Mouse (Mus musculus) layer of hippocampus, adult 2 months (tissue): ENCODE measurements around the gene Sh3bp2. TPM values are rescaled to one million over a fixed set of nuclear protein-coding genes. Genes with fewer than 3 reads are reported as not detected.

Experiments used
- DNase-seq, 2 experiments: peaks; one replicate each; pipeline ENCODE4 v3.0.0; 2022; ENCODE audit warnings: low spot score in 2 of 2
- H3K27ac ChIP-seq: fragments of 200-600 bp; 2 replicates; pipeline ENCODE4 v1.8.1; 2022
- H3K4me3 ChIP-seq: fragments of 200-600 bp; 2 replicates; pipeline ENCODE4 v1.8.1; 2022; ENCODE audit warnings: mild to moderate bottlenecking
- CTCF ChIP-seq: fragments of 200-600 bp; conservative IDR thresholded peaks from 2 replicates; pipeline ENCODE4 v1.8.1; 2022; ENCODE audit warnings: antibody characterized with exemption, mild to moderate bottlenecking, moderate library complexity
- long read RNA-seq, 2 experiments: library from polyadenylated mRNA; stranded (forward); transcript quantifications; one replicate each; pipeline ENCODE4 v2.0.0; 2021; ENCODE audit warnings: borderline mapping rate in 2 of 2
- total RNA-seq, 2 experiments: library from RNA; stranded (reverse); gene quantifications; 2 replicates each; pipeline ENCODE4 v1.2.3; 2021

Gene Sh3bp2
- 1 to 10 TPM; 3.3 to 6.6 TPM for total RNA-seq
- long read RNA-seq, experiment 1, partial matches to known transcripts: 0 of 1 reads
- long read RNA-seq, experiment 1, other reads (novel, unspliced or antisense): 0 of 1 reads
- long read RNA-seq, experiment 2, partial matches to known transcripts: 1 of 2 reads
- long read RNA-seq, experiment 2, other reads (novel, unspliced or antisense): 1 of 2 reads

DNA sequence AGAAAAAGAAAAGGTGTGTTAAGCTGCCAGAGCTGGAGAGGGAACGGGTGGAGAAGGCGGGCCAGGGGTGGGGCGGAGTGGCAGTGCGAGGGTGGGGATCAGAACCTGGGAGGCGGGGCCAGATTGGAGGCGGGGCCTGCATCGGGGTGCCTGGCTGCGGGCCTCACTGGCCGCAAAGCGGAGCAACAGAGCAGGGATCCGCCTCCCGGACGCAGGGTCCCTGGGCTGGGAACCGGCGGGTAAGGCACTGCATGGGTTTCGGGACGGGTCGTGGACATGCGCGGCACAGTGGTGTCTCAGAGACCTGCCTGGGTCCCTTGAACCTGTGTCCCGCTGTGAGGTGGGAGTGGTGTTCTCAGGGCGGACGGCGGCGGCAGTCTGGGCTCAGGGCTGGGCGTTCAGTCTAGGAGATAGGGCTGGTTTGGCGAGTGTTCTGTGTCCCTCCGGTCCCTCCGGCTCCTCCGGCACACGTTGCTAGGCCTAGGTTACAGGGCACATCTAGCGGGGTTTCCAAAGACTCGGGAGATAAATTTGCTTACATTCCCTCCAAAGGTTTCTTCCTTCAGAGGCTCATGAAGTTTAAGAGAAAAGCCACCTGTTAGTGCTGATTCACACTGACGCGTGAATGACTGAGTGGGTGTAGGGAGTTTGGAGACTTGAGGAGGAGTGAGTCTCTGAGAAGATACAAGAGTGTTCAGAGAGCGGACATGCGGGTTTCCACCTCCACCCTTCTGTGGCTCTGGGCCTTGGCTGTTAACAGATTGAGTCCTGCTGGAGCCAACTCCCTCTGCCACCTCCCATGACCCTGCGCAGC is at the start of gene Sh3bp2:
Gene Sh3bp2, plus strand, starts transcription at position 176 of the 814 bp plus-strand sequence.
- TF ChIP-seq CTCF: peak; percentile 43
- DNase-seq: peak; percentile 85 to 87
- peak within 1 kb of the TSS; percentile 60 for H3K27ac ChIP-seq
- peak within 1 kb of the TSS; percentile 63 for H3K4me3 ChIP-seq

DNA sequence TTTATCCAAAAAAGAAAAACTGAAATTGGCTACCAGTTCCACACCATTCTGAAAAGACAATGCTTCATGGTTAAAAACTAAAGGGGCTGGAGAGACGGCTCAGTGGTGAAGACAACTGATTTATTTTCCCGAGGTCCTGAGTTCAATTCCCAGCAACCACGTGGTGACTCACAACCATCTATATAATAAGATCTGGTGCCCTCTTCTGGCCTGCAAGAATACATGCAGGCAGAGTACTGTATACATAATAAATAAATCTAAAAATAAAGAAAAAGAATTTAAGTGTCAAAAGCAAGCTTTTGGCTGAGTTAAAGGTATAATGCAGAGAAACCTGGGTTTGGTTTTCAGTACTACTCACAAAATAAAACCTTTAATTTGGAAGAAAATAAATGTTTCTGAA is 44.7 kb upstream of the Sh3bp2 start:
- no peak for DNase-seq
- no peak overlapping the region for H3K4me3 ChIP-seq
- H3K27ac ChIP-seq: no peak overlapping the region
- TF ChIP-seq CTCF: peak; percentile 60

GRCm38 (mm10) chr5:34485731-34486130 is 39.9 kb upstream of the Sh3bp2 start:
- no peak overlapping the region for H3K4me3 ChIP-seq
- TF ChIP-seq CTCF: no peak
- no peak for DNase-seq
- H3K27ac ChIP-seq: no peak overlapping the region

DNA sequence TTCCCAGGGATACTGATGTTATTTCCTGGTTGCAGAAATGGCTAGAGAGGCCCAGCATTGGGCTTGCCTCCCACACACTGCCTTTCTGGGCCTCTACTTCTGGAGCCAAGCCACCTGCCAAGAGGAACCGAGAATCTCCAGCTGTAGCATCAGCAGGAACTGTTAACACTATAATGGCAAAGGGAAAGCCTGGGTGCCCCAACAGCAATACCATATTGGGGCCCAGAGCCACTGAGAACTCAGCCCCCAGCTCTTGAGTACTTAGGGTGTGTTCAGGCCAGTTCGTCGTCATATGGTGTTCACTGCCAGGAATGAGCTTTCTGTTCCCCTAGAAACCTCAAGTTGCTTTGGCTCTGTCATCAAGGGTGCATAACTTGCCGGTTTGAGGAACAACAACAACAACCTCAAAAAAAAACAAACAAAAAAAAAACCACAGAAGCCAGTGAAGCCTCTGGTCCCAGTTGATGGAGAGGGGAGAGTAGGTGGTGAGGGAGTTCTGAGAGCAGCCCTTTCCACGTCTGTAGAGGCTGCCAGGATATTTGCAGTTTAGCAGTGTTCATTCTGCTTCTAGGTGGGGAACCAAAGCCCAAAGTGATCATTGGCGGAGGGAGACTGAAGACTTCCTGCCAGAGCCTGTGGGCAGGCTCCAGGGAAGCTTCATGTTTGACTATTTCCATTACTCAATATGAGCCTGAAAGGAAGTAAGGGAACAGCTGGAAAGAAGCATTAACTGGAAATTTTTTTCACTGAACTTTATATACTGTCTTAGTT is 38.1 kb upstream of the Sh3bp2 start:
- no peak overlapping the region for H3K4me3 ChIP-seq
- H3K27ac ChIP-seq: peak overlapping the region; percentile 67
- TF ChIP-seq CTCF: no peak
- DNase-seq: no peak

GRCm38 (mm10) chr5:34488741-34489417 is 36.8 kb upstream of the Sh3bp2 start:
- H3K27ac ChIP-seq: no peak overlapping the region

GRCm38 (mm10) chr5:34489418-34489787 is 36.2 kb upstream of the Sh3bp2 start:
- H3K27ac ChIP-seq: no peak overlapping the region
- peak; percentile 42 for TF ChIP-seq CTCF
- no peak for DNase-seq
- no peak overlapping the region for H3K4me3 ChIP-seq

More at GRCm38 (mm10) chr5:34488741-34489417, 36.8 kb upstream of the Sh3bp2 start:
- no peak for DNase-seq
- H3K4me3 ChIP-seq: no peak overlapping the region
- no peak for TF ChIP-seq CTCF

DNA sequence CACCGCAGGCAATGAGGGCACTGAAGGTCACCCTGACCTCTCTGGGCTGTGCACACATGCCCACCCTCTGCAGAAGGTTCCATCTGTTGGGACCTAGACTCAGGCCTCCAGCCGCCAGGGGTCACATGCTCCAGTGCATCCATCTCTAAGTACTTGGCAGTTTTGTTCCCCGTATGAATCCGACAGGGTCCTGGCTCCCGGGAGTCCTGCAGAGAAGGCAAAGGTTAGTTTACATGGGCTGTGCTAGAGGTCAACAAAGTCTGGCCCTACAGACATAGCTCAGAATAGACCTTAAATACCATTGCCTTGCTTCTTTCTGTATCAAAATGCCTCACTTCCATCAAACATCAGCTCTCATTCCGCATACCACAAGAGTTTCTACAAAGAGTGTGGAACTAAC is 28.9 kb upstream of the Sh3bp2 start:
- no peak for DNase-seq
- Histone ChIP-seq H3K27ac (no peak overlapping the region), H3K4me3 (no peak overlapping the region)
- TF ChIP-seq CTCF: no peak

- no peak for DNase-seq
- Histone ChIP-seq H3K4me3 (no peak overlapping the region), H3K27ac (0 out of 2 replicates have a peak overlapping the region, but pooled peaks have one; percentile 20)
- no peak for TF ChIP-seq CTCF
Measured at GRCm38 (mm10) chr5:34500886-34501285, 24.8 kb upstream of the Sh3bp2 start.

- Histone ChIP-seq H3K27ac (peak overlapping the region; percentile 71; the same call in 1 of the 2 replicates), H3K4me3 (no peak overlapping the region)
- TF ChIP-seq CTCF: no peak
- no peak for DNase-seq
Measured at GRCm38 (mm10) chr5:34501588-34501987, 24.1 kb upstream of the Sh3bp2 start.

DNA sequence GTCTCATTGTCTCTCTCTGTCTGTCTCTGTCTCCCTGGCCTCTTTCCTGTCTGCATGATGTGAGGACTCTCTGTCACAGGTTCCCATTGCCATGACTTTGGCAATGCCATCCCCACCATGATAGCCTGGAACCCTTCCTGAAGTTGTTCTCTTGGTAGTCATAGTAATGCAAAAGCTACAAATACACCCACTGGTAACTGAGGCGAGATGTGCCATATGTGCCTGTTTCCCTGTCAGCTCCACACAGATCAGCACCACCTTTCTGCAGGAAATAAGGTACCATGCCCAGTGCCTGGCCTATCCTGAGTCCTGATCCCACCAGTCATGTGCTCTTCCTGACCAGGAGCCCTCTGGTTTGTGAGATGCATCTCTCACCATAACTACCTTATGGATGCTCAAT is 23.2 kb upstream of the Sh3bp2 start:
- DNase-seq: peak in 1 of 2 experiments; percentile 34
- H3K27ac ChIP-seq: peak overlapping the region; percentile 71
- TF ChIP-seq CTCF: no peak
- no peak overlapping the region for H3K4me3 ChIP-seq

DNA sequence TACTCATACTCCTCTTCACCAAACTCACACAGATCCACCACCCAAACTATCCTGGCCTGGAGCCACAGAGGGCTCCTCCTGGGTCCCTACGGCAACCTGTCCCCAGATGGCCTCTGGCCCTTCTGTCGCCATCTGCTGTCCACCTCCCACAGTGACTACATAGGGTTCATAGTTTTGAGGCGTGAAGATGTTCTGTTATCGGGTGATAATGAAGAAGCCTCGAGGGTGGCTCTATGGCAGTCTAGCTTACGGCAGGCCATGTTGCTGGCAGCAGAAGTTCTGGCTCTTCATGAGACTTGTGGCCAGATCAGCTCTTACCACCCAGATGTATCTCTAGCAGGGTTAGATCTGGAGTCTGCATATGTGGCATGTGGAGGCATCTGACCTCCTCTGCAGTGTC is 22.8 kb upstream of the Sh3bp2 start:
- Histone ChIP-seq H3K4me3 (no peak overlapping the region), H3K27ac (peak overlapping the region; percentile 71)

DNA sequence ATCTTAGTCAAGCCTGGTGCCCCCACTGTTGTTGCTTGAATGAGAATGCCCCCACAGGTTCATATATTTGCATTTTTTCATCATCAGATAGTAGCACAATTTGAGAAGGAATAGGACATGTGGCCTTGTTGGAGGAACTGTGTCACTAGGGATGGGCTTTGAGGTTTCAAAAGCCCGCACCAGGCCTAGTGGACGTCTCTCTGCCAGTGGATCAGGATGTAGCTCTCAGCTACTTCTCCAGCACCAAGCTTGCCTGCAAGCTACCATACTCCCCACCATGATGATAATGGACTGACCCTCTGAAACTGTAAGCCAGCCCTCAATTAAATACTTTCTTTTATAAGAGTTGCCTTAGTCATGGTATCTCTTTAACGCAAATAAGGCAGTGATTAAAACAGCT is 13.2 kb upstream of the Sh3bp2 start:
- TF ChIP-seq CTCF: no peak
- H3K27ac ChIP-seq: no peak overlapping the region
- DNase-seq: no peak
- peak overlapping the region; percentile 87; the same call in 1 of the 2 replicates for H3K4me3 ChIP-seq

More for the DNA sequence above, 22.8 kb upstream of the Sh3bp2 start:
- DNase-seq: no peak
- TF ChIP-seq CTCF: no peak
